Mouse (Mus musculus) adrenal gland, postnatal 14 days (tissue): ENCODE measurements at regions not wholly inside any gene's neighbourhood (a gene's known extent, or its start where the extent isn't known, plus 50 kb on each side); places are given as distances from the start of the nearest gene placed in this dataset.

Experiments used
- DNase-seq: peaks from one replicate; pipeline ENCODE4 v3.0.0; 2021; ENCODE audit warnings: mixed read lengths

DNA sequence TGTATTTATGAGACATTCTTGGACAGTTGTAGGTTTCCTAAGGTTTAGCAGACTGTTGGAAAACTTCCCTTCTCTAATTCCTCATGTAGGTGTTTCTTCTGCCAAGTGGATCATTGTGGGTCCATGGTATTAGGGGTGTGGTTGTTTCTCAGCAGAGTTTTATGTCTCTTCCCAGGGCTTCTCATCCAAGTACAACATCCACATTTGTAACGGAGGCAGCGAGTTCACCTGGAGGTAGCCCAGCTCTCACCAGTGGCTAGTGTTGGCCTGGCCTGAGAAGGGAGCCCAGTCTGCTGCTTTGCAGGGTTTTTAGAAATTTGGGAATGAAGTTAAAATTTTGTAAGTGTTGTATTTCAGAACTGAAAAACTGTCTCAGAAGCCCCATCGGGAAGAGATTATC is 122.4 kb downstream of the Wnt5a start:
- DNase-seq = no peak

GRCm38 (mm10) chr14:28635175-28635574 is 130.6 kb downstream of the Wnt5a start:
- no peak for DNase-seq

DNA sequence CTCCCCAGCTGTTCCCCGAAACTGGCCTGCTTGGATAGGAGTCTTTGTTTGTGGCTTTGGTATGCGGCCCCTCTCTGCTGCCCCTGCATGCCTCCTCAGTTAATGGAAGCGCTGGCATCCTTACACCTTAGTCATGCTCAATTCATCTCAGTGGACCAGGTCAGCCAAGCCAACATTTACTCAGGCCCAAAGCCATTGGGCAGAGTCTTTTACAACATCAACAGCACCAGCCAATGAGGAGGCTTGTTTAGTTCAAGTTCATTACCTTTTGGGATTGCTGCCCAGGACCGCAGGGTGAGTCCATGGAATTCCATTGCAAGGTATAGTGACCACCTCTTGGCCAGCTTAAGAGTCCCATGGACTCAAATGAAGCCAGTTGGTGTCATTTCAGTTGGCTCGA is 134.5 kb downstream of the Wnt5a start:
- no peak for DNase-seq

DNA sequence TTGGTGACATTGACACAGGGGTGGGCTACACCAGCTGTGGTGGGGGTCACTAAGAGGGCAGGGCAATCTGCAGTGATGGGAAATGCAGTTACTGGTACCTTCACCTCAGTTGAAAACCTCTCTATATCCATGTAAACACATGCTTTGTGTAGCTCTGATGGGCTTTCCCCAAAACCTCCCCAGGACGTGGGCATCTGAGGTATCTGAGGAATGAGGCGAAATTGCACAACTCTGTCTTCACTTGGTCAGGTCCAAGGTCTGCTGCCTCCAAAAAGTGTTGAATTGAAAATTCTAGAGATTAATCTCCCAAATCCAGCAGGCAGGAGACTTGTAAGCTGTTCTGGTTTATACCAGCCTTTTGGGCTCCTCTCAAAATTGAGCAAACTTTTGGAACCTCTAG is 141.3 kb downstream of the Wnt5a start:
- no peak for DNase-seq

GRCm38 (mm10) chr14:28649411-28649810 is 144.9 kb downstream of the Wnt5a start:
- DNase-seq = no peak

GRCm38 (mm10) chr14:28653059-28653930 is 148.7 kb downstream of the Wnt5a start:
- DNase-seq = no peak

DNA sequence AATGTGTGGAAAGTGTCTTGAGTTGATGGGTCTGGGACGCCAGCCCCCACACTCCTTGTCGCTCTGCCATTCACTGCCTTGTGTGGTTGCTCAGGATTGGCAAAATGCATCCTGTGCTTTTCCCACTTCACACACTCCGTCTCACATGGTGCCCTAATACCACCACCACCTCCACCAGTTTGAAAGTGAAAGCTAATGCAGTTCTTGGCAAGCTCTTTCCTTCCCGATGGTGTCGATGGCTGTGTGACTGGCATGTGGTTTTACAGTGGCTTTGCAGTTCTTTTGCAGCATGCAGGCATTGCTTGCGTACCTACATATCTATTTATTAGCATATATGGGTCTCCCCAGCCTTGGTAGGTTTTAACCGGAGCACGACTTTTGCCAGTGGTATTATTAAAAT is 152.7 kb downstream of the Wnt5a start:
- no peak for DNase-seq

DNA sequence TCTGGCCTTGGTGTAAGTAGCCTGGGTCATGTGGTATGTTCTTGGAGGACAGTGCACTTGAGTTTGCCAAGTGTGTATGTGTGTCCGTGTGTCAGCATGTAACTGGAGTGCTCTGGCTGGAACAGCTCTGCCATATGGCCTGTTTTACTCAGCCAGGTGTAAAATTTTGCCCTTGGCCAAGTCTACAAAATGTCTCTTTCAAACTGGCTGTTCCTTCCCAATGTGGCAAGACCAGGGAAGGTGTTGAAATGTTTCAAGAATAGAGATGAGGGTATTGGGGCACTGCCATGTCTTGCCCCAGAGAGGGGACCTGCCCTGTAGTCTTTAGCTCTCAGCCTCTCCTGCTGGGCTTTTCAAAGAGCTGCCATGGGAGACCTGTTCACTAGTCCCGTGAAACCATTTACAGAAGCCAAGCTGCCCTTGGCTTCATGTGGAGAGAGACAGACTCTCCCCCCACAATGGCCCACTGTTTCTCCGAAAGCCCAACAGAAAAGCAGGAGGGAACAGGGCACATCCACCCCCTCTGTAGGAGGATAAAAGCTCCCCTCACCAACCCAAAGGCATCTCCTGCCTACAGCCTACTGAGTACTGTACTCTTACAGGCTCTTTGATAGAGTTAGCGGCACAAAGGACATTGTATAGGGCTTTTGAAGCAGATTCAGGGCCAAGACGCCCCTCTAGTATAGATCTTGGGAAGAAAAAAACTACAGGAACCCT is 156.5 kb downstream of the Wnt5a start:
- DNase-seq = peak; percentile 29

GRCm38 (mm10) chr14:28663316-28663715 is 158.8 kb downstream of the Wnt5a start:
- no peak for DNase-seq

DNA sequence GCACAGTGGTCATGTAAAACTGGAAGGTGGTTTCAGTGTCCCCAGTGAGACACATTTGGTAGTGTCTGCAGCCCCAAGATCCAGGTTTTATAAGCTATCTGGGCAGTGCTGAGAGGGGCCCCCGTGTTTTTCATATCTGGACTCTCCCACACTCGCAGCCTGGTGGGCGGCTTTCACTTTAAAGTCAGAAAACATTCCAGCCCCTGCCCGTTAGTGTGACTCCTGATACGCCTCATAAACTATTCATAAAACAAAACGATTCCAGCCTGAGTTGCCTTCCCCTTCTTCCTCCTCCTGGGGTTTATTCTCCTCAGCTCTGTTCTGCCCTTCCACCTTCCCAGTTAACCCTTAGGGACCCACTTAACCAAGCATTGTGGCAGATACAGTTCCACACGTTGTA is 159.6 kb downstream of the Wnt5a start:
- DNase-seq = no peak

DNA sequence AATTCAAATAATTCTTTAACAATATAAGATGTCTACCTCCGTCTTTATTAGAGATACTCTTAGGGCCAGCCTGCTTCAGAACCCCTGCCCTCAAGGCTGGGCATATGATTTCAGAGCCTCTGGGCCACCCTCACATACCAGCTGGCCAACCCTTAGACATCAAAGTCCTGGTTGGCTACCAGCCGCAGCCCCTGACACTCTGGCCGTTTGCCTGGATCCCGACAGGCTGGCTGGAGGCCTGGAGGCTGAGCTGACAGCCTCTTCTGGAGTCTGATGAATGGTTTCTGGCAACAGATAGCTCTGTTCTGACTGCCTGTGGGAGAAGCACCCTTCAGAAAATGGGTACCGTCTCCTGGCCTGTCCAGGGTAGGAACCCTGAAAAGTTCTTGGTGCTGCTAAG is 170.9 kb downstream of the Wnt5a start:
- peak; percentile 84 for DNase-seq

- DNase-seq = no peak
Measured at GRCm38 (mm10) chr14:28699780-28700179, 195.2 kb downstream of the Wnt5a start.

DNA sequence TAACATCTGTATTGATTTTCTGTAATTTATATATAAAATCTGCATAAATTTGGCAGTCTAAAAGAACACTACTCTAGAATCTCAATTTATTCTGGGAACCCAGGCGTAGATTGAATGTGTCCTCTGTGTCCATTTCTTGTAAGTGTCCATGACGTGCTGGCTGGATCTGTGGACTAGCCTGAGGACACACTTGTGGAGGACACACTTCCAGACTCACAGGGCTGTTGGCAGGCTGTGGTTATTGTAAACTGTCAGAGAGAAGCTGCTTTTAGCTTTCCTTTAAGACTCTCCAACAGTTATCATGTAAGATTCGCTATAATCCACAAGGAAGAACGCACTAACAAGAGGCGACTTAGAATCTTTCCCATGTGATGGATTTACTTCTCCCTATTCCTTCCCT is 200.2 kb downstream of the Wnt5a start:
- DNase-seq = no peak

DNA sequence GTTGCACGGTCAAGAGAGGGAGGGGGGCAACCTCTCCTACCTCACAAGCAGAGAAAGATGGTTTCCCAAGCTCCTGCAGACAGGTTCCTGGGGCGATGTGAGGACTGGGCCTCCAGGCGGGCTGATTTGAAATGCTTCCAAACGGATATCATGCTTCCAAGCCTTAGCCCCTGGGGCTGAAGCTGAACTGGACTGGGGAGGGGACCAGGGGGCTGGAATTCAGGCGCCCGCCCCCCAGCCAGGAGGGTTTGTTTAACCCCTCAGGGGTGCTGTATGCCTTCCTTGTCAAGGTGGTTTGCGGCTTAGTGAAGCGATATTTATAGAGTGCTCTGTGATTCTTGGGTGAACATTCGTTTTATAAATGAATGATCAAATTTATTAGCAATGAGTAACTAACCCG is 210.0 kb downstream of the Wnt5a start:
- DNase-seq = no peak

DNA sequence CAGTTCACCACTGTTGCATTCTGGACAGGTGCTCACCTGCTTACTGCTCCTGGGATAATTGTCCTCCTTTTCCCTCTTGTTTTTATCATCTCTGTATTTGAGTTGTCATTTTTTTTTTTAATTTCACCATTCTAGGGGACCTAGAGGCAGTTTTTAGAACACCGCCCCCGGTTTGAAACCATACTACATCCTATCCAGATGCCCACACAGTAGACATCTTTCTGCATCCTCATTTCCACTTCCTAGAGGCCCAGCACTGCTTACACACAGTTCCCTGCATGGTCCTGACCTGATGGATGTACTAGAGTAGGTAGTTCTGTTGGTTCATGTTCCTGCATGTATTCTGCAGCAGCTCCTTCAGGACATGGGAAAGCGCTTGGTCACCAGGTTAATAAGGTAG is 216.0 kb downstream of the Wnt5a start:
- no peak for DNase-seq

GRCm38 (mm10) chr14:28725666-28726065 is 221.1 kb downstream of the Wnt5a start:
- DNase-seq = no peak

- DNase-seq = no peak
Measured at GRCm38 (mm10) chr14:28733496-28733895, 228.9 kb downstream of the Wnt5a start.

DNA sequence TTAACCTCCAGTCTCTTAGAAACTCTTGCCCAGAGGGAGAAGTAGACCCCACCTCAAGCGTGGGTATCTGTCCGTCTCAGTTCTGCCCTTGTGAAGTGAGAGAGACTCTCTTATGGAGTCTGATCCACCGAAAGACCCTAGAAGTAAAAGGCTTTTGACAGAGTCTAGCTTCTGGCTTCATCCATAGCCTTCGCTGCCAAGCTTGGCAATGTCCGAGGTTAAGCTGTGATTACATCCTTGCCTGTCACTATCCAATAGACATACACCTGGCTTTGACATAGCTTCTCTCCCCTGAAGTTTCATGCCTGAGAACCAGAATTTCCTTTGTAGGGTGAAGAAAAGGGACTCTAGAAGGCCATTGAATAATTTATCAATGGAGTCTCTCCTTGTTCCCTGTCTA is 230.9 kb downstream of the Wnt5a start:
- DNase-seq = no peak

GRCm38 (mm10) chr14:28740076-28740475 is 235.5 kb downstream of the Wnt5a start:
- DNase-seq = no peak

DNA sequence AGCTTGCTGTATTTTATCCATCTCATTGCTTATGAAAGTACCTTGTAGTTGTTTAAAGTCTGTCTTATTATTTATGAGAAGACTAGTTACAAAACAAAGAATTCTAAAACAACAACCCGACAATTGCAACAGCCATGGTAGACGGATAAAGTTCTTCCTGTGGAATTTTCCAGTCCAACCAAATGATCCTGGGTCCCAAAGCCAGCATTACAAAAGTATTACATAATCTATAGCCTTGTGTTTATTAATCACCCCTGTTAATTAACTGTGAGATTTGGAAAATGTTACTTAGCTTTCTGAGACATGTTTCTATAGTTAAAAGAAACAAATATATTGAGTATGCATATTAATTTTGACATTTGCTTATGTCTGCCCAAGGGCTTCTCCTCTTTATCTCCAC is 236.9 kb downstream of the Wnt5a start:
- no peak for DNase-seq

GRCm38 (mm10) chr14:28743673-28744072 is 239.1 kb downstream of the Wnt5a start:
- DNase-seq = no peak

DNA sequence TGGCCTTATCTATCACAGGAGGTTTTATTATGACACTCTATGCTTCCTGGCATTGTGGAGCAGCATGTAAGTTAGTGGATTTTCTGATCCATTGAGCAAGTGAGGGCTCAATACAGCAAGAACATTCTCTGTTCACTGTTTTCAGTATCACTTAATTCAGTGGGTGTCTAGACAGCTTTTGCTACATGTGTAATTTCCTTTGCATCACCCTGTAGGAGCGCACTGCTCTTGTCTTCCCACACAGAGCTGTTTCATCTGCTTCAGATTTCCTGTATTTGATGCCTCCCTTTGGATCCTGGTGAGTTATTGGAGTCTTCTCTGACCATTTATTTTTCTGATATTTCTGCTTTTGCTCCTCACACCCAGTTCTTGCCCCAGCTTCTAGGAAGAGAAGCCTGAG is 245.8 kb downstream of the Wnt5a start:
- no peak for DNase-seq

- DNase-seq = no peak
Measured at GRCm38 (mm10) chr14:28765201-28765600, 252.8 kb upstream of the Lrtm1 start.

- DNase-seq = no peak
Measured at GRCm38 (mm10) chr14:28773068-28773467, 244.9 kb upstream of the Lrtm1 start.
